Mouse (Mus musculus) layer of hippocampus, adult 2 months (tissue): ENCODE measurements around the gene Tmem243. TPM values are rescaled to one million over a fixed set of nuclear protein-coding genes. Genes with fewer than 3 reads are reported as not detected.

ENCODE experiments used
- DNase-seq, 2 experiments: peaks; one replicate each; pipeline ENCODE4 v3.0.0; 2022; ENCODE audit warnings: low spot score in 2 of 2
- H3K27ac ChIP-seq: fragments of 200-600 bp; 2 replicates; pipeline ENCODE4 v1.8.1; 2022
- H3K4me3 ChIP-seq: fragments of 200-600 bp; 2 replicates; pipeline ENCODE4 v1.8.1; 2022; ENCODE audit warnings: mild to moderate bottlenecking
- CTCF ChIP-seq: fragments of 200-600 bp; conservative IDR thresholded peaks from 2 replicates; pipeline ENCODE4 v1.8.1; 2022; ENCODE audit warnings: antibody characterized with exemption, mild to moderate bottlenecking, moderate library complexity
- total RNA-seq, 2 experiments: library from RNA; stranded (reverse); gene quantifications; 2 replicates each; pipeline ENCODE4 v1.2.3; 2021

Gene Tmem243
- total RNA-seq, 2 experiments from 2014 or later: 8.4 to 9.0 TPM

DNA sequence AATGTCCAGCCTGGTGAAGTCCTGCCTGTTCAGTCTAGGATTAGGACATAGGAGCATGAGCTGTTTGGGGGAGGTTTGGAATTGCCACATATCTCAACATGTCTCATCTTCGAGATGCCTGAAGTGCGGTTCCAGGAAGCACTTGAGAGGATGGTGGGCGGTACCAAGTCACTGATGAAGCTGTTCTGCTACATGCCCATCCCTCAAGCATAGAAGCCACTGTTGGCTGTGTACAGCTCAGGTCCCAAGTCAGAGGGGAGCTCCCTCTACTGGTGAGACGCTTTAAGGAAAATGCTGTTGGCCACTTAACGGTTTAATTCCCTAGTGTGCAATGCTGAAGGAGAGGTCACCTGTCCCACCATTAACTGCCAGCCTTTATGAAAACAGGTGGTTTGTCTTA, 11.3 kb downstream of the Tmem243 start:
- TF ChIP-seq CTCF: peak; percentile 89
- peak; percentile 36 to 37 for DNase-seq
- Histone ChIP-seq H3K27ac (no peak overlapping the region), H3K4me3 (no peak overlapping the region)

DNA sequence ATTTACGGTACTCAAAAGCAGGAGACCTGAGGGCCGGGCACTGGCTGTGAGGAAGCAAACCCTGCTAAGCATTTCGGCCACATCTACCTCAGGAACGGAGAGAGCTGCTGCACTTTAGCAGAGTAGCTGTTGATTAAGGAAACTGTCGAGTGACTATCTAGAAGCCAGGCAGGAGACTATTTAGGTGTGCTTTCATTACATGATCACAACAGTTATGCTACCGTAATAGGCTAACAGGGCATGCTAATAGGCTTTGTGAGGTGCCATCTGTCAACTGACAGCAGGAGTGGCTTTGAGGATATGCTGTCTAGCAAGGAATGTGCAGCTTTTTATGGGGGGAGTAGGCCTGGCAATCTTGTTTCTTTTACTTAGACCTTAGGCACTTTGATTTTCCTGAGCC, 13.7 kb downstream of the Tmem243 start:
- TF ChIP-seq CTCF: no peak
- no peak overlapping the region for H3K4me3 ChIP-seq
- no peak overlapping the region for H3K27ac ChIP-seq
- DNase-seq: no peak

DNA sequence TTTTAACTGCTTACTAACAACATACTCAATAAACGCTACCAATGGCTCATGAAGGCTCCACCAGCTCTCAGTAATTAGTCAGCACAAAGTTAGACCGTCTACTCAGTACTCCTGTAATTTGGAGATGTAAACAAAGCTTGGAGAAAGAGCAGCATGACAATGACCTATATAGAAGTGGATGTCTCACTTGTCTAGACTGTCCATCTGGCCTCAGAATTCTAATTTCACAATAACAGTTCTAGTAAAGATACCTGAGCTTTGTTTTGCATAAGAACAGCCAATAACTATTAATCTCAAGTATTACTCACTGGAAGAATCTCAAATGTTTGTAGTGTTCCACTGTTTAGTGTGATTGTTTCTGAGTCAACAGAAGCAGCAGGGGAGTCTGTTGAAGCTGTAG, 23.7 kb downstream of the Tmem243 start:
- no peak for DNase-seq

DNA sequence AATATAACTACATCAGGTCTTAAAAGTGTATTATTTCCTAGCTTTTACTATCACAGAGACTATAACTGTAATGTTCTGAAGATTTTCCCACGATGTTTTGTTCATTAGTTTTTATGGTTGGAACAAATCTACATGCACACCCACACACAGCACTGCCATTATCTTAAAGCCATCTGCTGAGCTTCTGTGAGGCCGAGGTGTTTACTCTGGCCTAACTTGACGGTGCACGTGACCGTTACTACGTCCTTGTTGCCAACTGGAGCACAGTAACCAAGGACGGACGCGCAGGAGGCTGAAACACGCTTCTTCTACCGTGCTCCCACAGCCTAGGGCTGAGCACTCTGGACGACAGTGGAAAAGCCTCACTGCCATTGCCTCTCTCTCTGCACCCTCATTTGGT, 28.1 kb downstream of the Tmem243 start:
- no peak for TF ChIP-seq CTCF
- Histone ChIP-seq H3K4me3 (no peak overlapping the region), H3K27ac (0 out of 2 replicates have a peak overlapping the region, but pooled peaks have one; percentile 5)
- DNase-seq: peak; percentile 46 to 70

More for the DNA sequence above, 23.7 kb downstream of the Tmem243 start:
- Histone ChIP-seq H3K4me3 (no peak overlapping the region), H3K27ac (0 out of 2 replicates have a peak overlapping the region, but pooled peaks have one; percentile 7)
- no peak for TF ChIP-seq CTCF

DNA sequence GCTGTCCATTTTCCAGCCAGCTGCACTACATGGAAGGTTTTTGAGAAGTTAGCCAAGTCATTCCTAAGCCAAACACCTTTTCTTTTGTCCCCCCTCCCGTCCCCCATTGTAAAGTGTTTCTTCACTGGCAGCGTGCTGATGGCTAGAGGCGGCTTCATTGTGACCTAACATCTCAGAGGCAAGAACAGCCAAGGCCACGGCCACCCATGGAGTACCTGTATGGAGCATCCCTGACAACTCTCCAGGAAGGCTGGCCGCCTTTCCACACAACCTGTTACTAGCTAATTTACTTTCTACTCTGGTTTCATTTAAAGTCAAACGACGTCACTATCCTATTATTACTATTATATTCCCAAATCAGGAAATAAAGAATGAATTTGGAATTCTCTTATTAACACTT, 31.3 kb downstream of the Tmem243 start:
- no peak for TF ChIP-seq CTCF
- Histone ChIP-seq H3K4me3 (no peak overlapping the region), H3K27ac (no peak overlapping the region)
- no peak for DNase-seq

DNA sequence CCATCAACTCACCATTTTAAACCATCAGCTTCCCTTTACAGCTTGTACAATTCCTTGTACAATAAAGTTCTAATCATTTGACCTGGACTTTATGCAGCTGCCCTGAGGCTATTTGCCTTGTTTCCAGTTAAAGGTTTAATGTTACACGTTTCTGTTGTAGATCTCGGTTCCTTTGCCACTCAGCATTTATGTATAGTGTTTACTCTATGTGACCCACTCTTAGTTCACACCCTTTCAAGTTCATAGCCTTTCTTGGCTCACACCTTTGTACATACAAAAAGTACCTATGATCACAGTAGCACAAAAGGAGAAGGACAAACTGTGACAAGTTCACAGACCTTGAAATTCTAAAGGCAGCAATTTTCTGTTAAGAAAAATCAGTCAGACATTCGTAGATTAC, 35.1 kb downstream of the Tmem243 start:
- no peak for DNase-seq
- Histone ChIP-seq H3K27ac (no peak overlapping the region), H3K4me3 (no peak overlapping the region)
- no peak for TF ChIP-seq CTCF

DNA sequence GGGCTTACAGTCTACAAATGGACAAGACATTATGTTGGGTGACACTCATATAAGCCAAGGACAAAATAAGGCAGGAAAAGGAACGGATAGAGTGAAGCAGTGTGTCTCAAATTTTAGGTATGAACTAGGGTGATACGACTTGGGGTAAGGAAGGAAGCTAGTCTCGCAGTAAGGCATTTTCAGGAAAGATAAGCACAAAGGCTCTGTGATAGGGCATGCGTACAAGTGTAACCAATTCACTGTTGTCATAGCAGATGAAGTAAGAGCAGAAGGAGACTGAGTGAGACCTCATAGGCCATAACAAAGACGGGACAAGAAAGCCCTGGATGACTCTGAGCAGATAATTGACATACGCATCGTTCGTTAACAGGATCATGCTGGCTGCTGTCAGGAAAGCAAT, 40.3 kb downstream of the Tmem243 start:
- Histone ChIP-seq H3K4me3 (no peak overlapping the region), H3K27ac (no peak overlapping the region)
- no peak for DNase-seq
- TF ChIP-seq CTCF: no peak

DNA sequence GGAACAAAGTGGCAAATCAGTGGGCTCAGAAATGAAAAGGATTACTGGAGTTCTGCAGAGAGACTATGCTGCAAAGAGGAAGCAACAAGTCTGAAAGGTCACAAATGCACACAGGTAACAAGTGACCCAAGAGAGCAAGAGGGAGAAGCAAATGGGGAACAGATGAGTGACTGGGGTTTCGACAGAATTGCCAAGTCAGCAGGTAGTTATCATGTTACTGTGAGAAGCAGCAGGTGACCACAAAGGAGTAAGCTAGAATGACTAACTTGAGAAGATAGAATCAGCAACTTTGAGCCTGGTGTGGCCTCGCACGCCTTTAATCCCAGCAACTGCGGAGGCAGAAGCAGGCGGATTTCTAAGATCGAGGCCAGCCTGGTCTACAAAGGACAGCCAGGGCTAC, 41.9 kb downstream of the Tmem243 start:
- no peak overlapping the region for H3K27ac ChIP-seq
- DNase-seq: no peak
- no peak for TF ChIP-seq CTCF
- no peak overlapping the region for H3K4me3 ChIP-seq

DNA sequence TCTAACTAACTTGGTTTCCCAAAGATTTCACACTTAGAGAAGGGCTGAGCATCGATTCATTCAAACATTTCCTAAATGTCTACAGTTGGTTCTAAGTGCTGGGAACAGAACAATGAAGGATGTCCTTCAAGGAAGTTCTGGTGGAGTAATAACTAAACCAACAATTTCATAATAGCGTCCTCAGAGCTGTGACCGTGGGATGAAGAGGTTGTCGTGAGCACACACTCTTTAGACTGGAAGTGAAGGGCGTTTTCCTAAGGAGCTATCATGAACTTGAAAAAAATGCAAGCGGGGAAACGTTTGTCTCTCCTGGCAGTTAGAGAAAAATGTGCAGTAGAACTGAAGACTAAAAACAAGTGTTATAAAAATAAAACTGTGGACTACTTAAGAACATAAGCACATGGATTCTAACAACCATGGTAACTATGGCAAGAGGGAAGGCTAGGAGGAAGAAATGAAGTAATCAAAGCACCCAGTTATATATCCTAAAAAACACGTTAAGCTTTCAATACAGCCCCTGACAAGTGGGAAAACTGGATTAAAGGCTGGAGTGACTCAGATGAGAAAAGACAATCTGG, 48.9 kb downstream of the Tmem243 start:
- H3K27ac ChIP-seq: no peak overlapping the region
- no peak for DNase-seq
- H3K4me3 ChIP-seq: no peak overlapping the region
- TF ChIP-seq CTCF: no peak

DNA sequence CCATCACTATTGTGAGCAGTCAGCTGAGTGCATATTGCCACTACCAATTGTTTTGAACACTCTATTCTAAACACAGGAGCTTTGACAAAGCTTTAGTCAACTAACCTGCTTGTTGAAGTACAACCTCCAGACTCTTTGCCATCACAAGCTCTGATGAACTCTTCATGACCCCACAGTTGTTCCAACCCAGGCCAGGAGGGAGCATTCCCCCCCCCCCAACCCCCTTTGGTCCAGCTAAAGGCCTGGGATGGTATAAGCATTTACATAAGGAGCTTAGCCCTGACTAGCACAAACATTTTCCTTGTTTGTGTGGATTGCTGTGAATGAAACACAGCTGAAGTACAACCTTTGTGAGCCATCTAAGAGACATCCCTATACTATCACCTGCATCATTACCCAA, 56.3 kb downstream of the Tmem243 start:
- no peak for TF ChIP-seq CTCF
- H3K4me3 ChIP-seq: no peak overlapping the region
- H3K27ac ChIP-seq: no peak overlapping the region
- no peak for DNase-seq

DNA sequence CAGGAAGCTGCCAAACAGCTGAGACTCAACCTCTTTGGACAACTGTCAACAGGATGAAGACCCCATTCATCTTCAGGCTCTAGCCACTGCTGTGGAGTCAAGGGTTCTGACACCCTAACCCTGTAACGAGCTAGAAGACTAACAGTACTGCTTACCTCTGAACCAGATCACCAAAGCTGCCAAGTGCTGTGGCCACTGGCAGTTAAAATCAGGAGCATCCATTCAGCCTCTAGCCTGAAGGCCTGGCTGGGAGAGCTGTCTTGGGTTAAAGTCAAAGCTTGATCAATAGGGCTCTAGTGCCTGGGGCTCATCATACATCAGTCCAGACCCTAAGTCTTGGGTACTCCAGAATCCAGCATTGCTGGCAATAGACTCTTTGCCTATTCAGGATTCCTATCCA, 56.9 kb downstream of the Tmem243 start:
- no peak overlapping the region for H3K4me3 ChIP-seq
- H3K27ac ChIP-seq: no peak overlapping the region
- no peak for TF ChIP-seq CTCF
- no peak for DNase-seq

DNA sequence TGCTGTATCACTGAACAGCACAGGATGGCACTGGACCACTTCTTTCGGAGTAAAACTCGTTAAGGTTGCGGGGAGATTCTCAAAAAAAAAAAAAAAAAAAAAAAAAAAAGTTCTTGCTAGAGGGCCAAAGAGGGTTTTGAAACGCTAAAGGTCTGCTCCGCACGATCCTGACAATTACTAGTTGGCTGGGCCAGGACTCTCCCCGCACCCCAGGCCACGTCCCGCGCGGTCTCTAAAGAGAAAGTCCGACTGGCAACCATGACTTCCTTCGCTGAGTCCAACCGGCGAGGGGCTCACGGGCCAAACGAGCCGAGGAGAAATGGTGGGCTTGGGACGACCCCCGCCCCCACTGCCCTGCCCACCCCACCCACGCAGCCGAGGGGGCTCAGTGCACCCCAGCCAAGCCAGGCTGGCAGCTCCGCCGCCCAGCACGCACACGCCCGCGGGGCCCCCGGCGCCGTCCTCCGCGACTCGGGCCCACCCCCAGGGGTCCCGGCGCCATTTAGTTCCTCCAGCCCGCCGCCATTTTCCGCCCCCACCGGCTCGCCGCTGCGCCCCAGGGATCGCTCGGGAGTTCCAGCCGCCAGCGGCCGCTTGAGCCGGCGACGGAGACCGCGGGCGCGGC, 60.5 kb downstream of the Tmem243 start:
- peak; percentile 10 to 12 for DNase-seq
- Histone ChIP-seq H3K4me3 (peak overlapping the region; percentile 83), H3K27ac (peak overlapping the region; percentile 98)
- TF ChIP-seq CTCF: no peak

DNA sequence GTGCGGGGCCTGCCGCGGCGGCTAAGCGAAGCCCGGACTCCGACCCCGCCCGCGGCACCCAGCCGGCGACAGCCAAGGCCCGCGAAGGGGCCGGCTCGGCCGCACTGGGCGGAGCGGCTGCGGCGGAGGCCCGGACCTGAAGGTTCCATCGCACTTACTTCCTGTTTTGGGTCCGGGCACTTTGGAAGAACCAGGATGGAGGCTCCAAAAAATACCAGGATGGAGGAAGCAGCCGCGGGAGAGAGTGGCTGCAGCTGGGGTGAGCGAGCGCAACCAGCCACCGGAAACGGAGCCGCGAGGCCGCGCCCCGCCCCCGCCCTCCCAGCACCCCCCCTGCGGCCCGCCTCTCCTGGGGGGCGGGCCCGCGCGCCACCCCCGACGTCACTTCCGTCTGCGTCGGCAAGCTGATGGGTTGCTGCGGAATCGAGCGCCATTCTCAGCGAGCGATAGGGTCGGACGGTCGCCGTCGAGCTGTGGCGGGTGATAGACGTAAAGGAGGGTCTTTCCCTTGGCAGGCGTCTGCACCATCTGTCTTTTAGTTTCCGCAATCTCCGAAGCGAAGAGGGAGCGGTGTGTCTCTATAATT, 61.1 kb downstream of the Tmem243 start, which contains the start of gene Dmtf1:
Gene Dmtf1 (minus strand): TSS at position 321 of the 586 bp plus-strand sequence.
- TF ChIP-seq CTCF: no peak
- H3K4me3 ChIP-seq: peak within 1 kb of the TSS; percentile 83
- H3K27ac ChIP-seq: peak within 1 kb of the TSS; percentile 98
- DNase-seq: peak; percentile 91 to 92

DNA sequence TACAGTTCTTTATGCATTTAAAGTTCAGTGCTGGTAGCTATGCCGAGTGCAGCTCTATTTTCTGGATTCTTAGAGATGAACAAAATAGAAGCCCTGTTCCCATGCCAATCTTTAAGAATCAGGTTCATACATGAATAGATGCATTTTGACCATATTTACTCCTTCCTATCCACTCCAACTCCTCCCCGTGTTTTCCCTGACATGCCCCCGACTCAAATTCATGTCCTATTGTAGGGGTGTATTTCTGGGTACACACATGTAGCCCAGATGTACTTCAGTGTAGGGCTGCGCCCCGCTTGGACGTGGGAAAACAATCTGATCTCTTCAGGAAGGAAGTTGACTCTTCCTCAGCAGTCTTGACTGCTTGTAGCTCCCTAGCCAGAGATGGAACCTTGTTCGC, 61.6 kb downstream of the Tmem243 start:
- no peak for TF ChIP-seq CTCF
- DNase-seq: no peak
- Histone ChIP-seq H3K27ac (peak overlapping the region; percentile 98), H3K4me3 (peak overlapping the region; percentile 83)
